Mouse (Mus musculus) cerebellum, adult 11 months (tissue): Measurements from ENCODE around the gene Ankmy1.

Source experiments
- DNase-seq: peaks from one replicate; pipeline ENCODE4 v3.0.0; 2022

The Ankmy1 gene

DNA sequence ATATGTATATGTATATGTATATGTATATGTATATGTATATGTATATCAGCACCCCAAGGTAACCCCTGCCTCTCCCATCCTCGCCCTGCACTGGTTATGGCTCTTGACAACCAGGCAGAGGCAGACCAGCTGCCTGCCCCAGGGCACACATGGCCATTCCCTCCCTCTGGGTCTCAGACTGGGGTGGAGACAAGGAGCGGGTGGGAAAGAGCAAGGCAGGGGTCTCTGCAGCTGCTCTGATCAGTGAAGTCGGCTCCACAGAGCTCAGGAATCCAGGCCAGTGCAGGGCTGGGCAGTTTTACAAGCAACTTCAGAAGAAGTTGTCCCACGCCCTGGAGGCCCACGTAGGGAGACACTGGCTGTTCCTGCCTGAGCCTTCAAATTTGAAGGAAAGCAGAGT, 88.4 kb downstream of the Ankmy1 start:
- no peak for DNase-seq
